Mouse (Mus musculus) frontal cortex, adult 2 months (tissue): ENCODE results near the gene Tmem184c. TPM values are rescaled to one million over a fixed set of nuclear protein-coding genes. Genes with fewer than 3 reads are reported as not detected.

Source experiments
- DNase-seq, 2 experiments: peaks; one replicate each; pipeline ENCODE4 v3.0.0; 2022; ENCODE audit warnings: low spot score in 1 of 2; ENCODE audit errors: extremely low spot score in 1 of 2
- polyA plus RNA-seq: library from polyadenylated mRNA; depleted of rRNA; stranded (reverse); fragments of >200 nt; gene quantifications from 2 replicates; pipeline ENCODE4 v1.2.3, GENCODE M21; 2012; rRNA removed

The Tmem184c gene
- polyA plus RNA-seq: 59.1 and 61.4 TPM in 2 replicates

GRCm38 (mm10) chr8:77610374-77610969 is at the start of gene Tmem184c:
Gene Tmem184c, minus strand, starts transcription at chr8:77610698.
- DNase-seq: peak; percentile 98 to 100

GRCm38 (mm10) chr8:77659534-77660080 is 49.1 kb upstream of the Tmem184c start:
- no peak for DNase-seq

- no peak for DNase-seq
These were observed 47.9 kb upstream of the Tmem184c start for GRCm38 (mm10) chr8:77658356-77658755.

GRCm38 (mm10) chr8:77650646-77651190 is 40.2 kb upstream of the Tmem184c start:
- no peak for DNase-seq

- DNase-seq: no peak
These were observed 29.8 kb upstream of the Tmem184c start for GRCm38 (mm10) chr8:77640093-77640839.

- no peak for DNase-seq
These were observed 27.1 kb upstream of the Tmem184c start for GRCm38 (mm10) chr8:77637593-77637992.

- no peak for DNase-seq
These were observed 23.5 kb upstream of the Tmem184c start for GRCm38 (mm10) chr8:77634035-77634434.

GRCm38 (mm10) chr8:77633211-77633610 is 22.7 kb upstream of the Tmem184c start:
- no peak for DNase-seq

- DNase-seq: no peak
These were observed 20.2 kb upstream of the Tmem184c start for GRCm38 (mm10) chr8:77630691-77631090.

- DNase-seq: peak; percentile 44 to 92
These were observed 19.5 kb upstream of the Tmem184c start for GRCm38 (mm10) chr8:77629858-77630537.

- no peak for DNase-seq
These were observed 13.2 kb upstream of the Tmem184c start for GRCm38 (mm10) chr8:77623677-77624209.

GRCm38 (mm10) chr8:77617916-77618315 is 7.4 kb upstream of the Tmem184c start:
- peak in 1 of 2 experiments; percentile 11 for DNase-seq

- DNase-seq: no peak
These were observed 877 bp downstream of the Tmem184c start for GRCm38 (mm10) chr8:77609621-77610020.

- no peak for DNase-seq
These were observed 26.3 kb downstream of the Tmem184c start for GRCm38 (mm10) chr8:77584174-77584573.

GRCm38 (mm10) chr8:77577674-77578073 is 32.8 kb downstream of the Tmem184c start:
- no peak for DNase-seq

GRCm38 (mm10) chr8:77574229-77574628 is 36.3 kb downstream of the Tmem184c start:
- DNase-seq: no peak

- DNase-seq: no peak
These were observed 49.1 kb downstream of the Tmem184c start for GRCm38 (mm10) chr8:77561441-77561840.

- DNase-seq: no peak
These were observed 58.0 kb downstream of the Tmem184c start for GRCm38 (mm10) chr8:77552491-77552890.

- peak in 1 of 2 experiments; percentile 37 for DNase-seq
These were observed 60.5 kb downstream of the Tmem184c start for GRCm38 (mm10) chr8:77549881-77550580.

GRCm38 (mm10) chr8:77549121-77549706 is 61.3 kb downstream of the Tmem184c start, which contains the start of gene Prmt9:
Gene Prmt9, plus strand, starts transcription at chr8:77549397.
- peak; percentile 79 to 95 for DNase-seq
